ENCODE assay signal across 24 mouse cellular contexts in the genomic region with DNA sequence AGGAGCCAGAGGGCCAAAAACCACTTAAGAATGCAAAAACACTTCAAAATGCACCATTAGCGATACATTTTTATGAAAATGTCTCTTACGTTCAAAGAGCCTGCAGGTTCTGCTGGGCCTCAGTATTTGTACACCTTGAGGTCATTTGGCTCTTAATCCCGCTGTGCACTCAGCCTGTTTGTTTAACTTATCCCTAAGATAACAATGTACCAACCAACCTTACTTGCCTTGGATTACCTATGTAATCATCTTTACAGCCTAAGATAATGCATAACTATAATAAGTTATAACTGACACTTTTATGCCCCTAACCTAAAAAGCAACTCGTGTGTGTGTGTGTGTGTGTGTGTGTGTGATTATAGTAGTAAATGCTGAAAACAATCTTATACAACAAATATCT.
"Had no signal": no experiment of that assay in that cellular context is flagged by ENCODE, and none has a peak within 500 bp of the region (broad histone marks: within the 10 kb centered on the region; RNA-seq: fewer than 3 reads in every experiment).

No protein-coding gene starts in this region.

- H3K9ac ChIP-seq: heart, embryonic 12.5 days; hindbrain, embryonic 12.5 days; hindbrain, embryonic 14.5 days; limb, embryonic 13.5 days; limb, embryonic 15.5 days; liver, embryonic 12.5 days; liver, embryonic 14.5 days had no signal

- ATAC-seq: hindbrain, embryonic 16.5 days; inflammation-experienced regulatory T-cells, adult 6 months; liver, embryonic 12.5 days had no signal

- H3K36me3 ChIP-seq: hindbrain, embryonic 12.5 days; limb, embryonic 13.5 days; limb, embryonic 15.5 days; liver, embryonic 12.5 days had no signal

- DNase-seq: gastrocnemius, adult 2 months; gastrocnemius, postnatal 10 days; gastrocnemius, postnatal 25 days; heart, adult 18-20 months; heart, postnatal 10 days; heart, postnatal 36 days; kidney, adult 18-20 months; kidney, adult 8-10 months; kidney, postnatal 10 days; kidney, postnatal 25 days; kidney, postnatal 4 days; layer of hippocampus, postnatal 36 days; left cerebral cortex, postnatal 4 days had no signal

- H3K9me3 ChIP-seq: heart, embryonic 10.5 days; heart, embryonic 12.5 days; limb, embryonic 13.5 days; limb, embryonic 15.5 days; liver, embryonic 12.5 days had no signal

- H3K27ac ChIP-seq: gastrocnemius, adult 2 months; heart, embryonic 10.5 days; hindbrain, embryonic 12.5 days; hindbrain, embryonic 14.5 days; layer of hippocampus, adult 2 months; limb, embryonic 13.5 days; limb, embryonic 15.5 days; liver, embryonic 12.5 days; liver, embryonic 14.5 days had no signal

- H3K4me2 ChIP-seq: heart, embryonic 12.5 days; hindbrain, embryonic 12.5 days; hindbrain, embryonic 14.5 days; limb, embryonic 13.5 days; limb, embryonic 15.5 days; liver, embryonic 12.5 days had no signal

- H3K27me3 ChIP-seq: heart, embryonic 12.5 days; hindbrain, embryonic 12.5 days; limb, embryonic 13.5 days; limb, embryonic 15.5 days; liver, embryonic 12.5 days had no signal

- H3K4me1 ChIP-seq: heart, embryonic 10.5 days; hindbrain, embryonic 12.5 days; limb, embryonic 13.5 days; limb, embryonic 15.5 days; liver, embryonic 12.5 days had no signal

- H3K4me3 ChIP-seq: gastrocnemius, adult 2 months; heart, embryonic 10.5 days; heart, embryonic 12.5 days; hindbrain, embryonic 12.5 days; layer of hippocampus, adult 2 months; limb, embryonic 13.5 days; limb, embryonic 15.5 days; liver, embryonic 12.5 days had no signal
